Mouse (Mus musculus): ENCODE results near the gene Nrgn.

GRCm38 (mm10) chr9:37545166-37545610, 7.5 kb downstream of the Nrgn start:
- TF ChIP-seq CTCF (IDR thresholded peaks at IDR 0.05) (no peak), EP300 (IDR thresholded peaks at IDR 0.05) (no peak)
